8 mouse cellular contexts compared by ENCODE assay signal in genomic region chr2:32537941-32538340, GRCm38 (mm10). TPM values are rescaled to one million over a fixed set of nuclear protein-coding genes. Genes with fewer than 3 reads are reported as not detected.
DNase-seq lines count a peak whose midpoint lies in the region; ATAC-seq lines count a peak whose summit lies in the region.

No protein-coding gene starts in this region.

- H3K9ac ChIP-seq in forebrain, embryonic 14.5 days (ENCODE audit: low read length) = 0 out of 2 replicates have a peak overlapping the region, but pooled peaks have one; percentile 13
- peak overlapping the region; percentile 91 for H3K9ac ChIP-seq in midbrain, embryonic 11.5 days (ENCODE audit: low read length)

- 78% methylated on average over 5 of the region's 5 CpGs for WGBS in forebrain, embryonic 14.5 days
- WGBS in midbrain, embryonic 11.5 days = 84% methylated on average over 5 of the region's 5 CpGs

- no peaks in the 10 kb centered on the region for H3K9me3 ChIP-seq in forebrain, embryonic 14.5 days (replicated peaks; ENCODE audit: control insufficient read depth, low read length)
- no peaks in the 10 kb centered on the region for H3K9me3 ChIP-seq in midbrain, embryonic 11.5 days (ENCODE audit: control insufficient read depth, low read length)

- H3K27ac ChIP-seq in forebrain, embryonic 14.5 days (ENCODE audit: low read depth, low read length) = no peak overlapping the region
- no peak overlapping the region for H3K27ac ChIP-seq in midbrain, embryonic 11.5 days (ENCODE audit: low read depth, low read length)

- peak; percentile 57 for DNase-seq in cerebellum, adult 9-11 months
- no peak for DNase-seq in cerebellum, adult 18-20 months
- DNase-seq in forebrain, embryonic 14.5 days (ENCODE audit: low spot score) = no peak
- DNase-seq in induced T-regulatory cell, adult 2 months (ENCODE audit: low read depth) = peak; percentile 31
- no peak for DNase-seq in midbrain, embryonic 11.5 days (ENCODE audit: low spot score, missing footprints)
- DNase-seq in natural killer cell, adult 2 months (ENCODE audit: low spot score in 2 of 2) = no peak
- DNase-seq in embryo, embryonic 10 days (ENCODE audit: low spot score) = no peak
- DNase-seq in left cerebral cortex, postnatal 25 days (ENCODE audit: low spot score in 2 of 2) = no peak

- intact Hi-C loops in left cerebral cortex, postnatal 25 days (cut with DNase I) = loop anchor here (2.0 kb wide), 1 partner anchor 29 kb away; no protein-coding TSS in a partner anchor

- peaks cover 47% of the 10 kb centered on the region for H3K4me1 ChIP-seq in forebrain, embryonic 14.5 days (ENCODE audit: control insufficient read depth, insufficient read depth, low read length)
- peaks cover 53% of the 10 kb centered on the region for H3K4me1 ChIP-seq in midbrain, embryonic 11.5 days (ENCODE audit: control insufficient read depth, insufficient read depth, low read length)

- no peaks in the 10 kb centered on the region for H3K27me3 ChIP-seq in forebrain, embryonic 14.5 days (replicated peaks; ENCODE audit: control insufficient read depth, insufficient read depth, low read length)
- H3K27me3 ChIP-seq in midbrain, embryonic 11.5 days (ENCODE audit: control insufficient read depth, insufficient read depth, low read length) = no peaks in the 10 kb centered on the region

- no peaks in the 10 kb centered on the region for H3K36me3 ChIP-seq in forebrain, embryonic 14.5 days (ENCODE audit: control insufficient read depth, insufficient read depth, low read length)
- no peaks in the 10 kb centered on the region for H3K36me3 ChIP-seq in midbrain, embryonic 11.5 days (ENCODE audit: control insufficient read depth, insufficient read depth, low read length)

- H3K4me2 ChIP-seq in forebrain, embryonic 14.5 days (ENCODE audit: low read length) = peak overlapping the region; percentile 75
- peak overlapping the region; percentile 79 for H3K4me2 ChIP-seq in midbrain, embryonic 11.5 days

- no peak for ATAC-seq in forebrain, embryonic 14.5 days
- no peak for ATAC-seq in midbrain, embryonic 11.5 days (ENCODE audit: low FRiP score)

- no peak overlapping the region; the same call in 1 of the 2 replicates for H3K4me3 ChIP-seq in forebrain, embryonic 14.5 days (ENCODE audit: low read depth, low read length)
- peak overlapping the region; percentile 80 for H3K4me3 ChIP-seq in midbrain, embryonic 11.5 days (ENCODE audit: low read depth, low read length)

RNA-seq across cellular contexts. Expression of gene Fam102a, which starts 2.8 kb away (rescaled TPM):
- polyA plus RNA-seq in forebrain, embryonic 14.5 days (2014; fragmentation: Nextera tagmentation; extraction: Ambion mirVana) = 4.4 and 5.2 TPM in 2 replicates
- 6.3 and 6.8 TPM in 2 replicates for polyA plus RNA-seq in midbrain, embryonic 11.5 days (2014; fragmentation: Nextera tagmentation; extraction: Ambion mirVana)
- 10 to 100 TPM; 52.2 to 57.8 TPM for total RNA-seq in left cerebral cortex, postnatal 25 days (2021)

RNA-seq across cellular contexts. Expression of gene Dpm2, which starts 32.7 kb away (rescaled TPM):
- 143 and 152 TPM in 2 replicates for polyA plus RNA-seq in forebrain, embryonic 14.5 days (2014; fragmentation: Nextera tagmentation; extraction: Ambion mirVana)
- polyA plus RNA-seq in midbrain, embryonic 11.5 days (2014; fragmentation: Nextera tagmentation; extraction: Ambion mirVana) = 103 and 110 TPM in 2 replicates
- 10 to 100 TPM; 76.1 to 81.8 TPM for total RNA-seq in left cerebral cortex, postnatal 25 days (2021)

RNA-seq across cellular contexts. Expression of gene Pip5kl1, which starts 36.7 kb away (rescaled TPM):
- polyA plus RNA-seq in forebrain, embryonic 14.5 days (2014; fragmentation: Nextera tagmentation; extraction: Ambion mirVana) = 4.7 TPM in 2 replicates
- polyA plus RNA-seq in midbrain, embryonic 11.5 days (2014; fragmentation: Nextera tagmentation; extraction: Ambion mirVana) = 2.0 and 2.1 TPM in 2 replicates
- total RNA-seq in left cerebral cortex, postnatal 25 days (2021) = 1 to 10 TPM; 7.5 to 8.3 TPM

RNA-seq across cellular contexts. Expression of gene 9430097D07Rik, which starts 37.5 kb away (rescaled TPM):
- polyA plus RNA-seq in forebrain, embryonic 14.5 days (2014; fragmentation: Nextera tagmentation; extraction: Ambion mirVana) = 0.30 and 0.61 TPM in 2 replicates
- 0.25 and 0.49 TPM in 2 replicates for polyA plus RNA-seq in midbrain, embryonic 11.5 days (2014; fragmentation: Nextera tagmentation; extraction: Ambion mirVana)
- under 1 TPM; 0.80 to 0.94 TPM for total RNA-seq in left cerebral cortex, postnatal 25 days (2021)

RNA-seq across cellular contexts. Expression of gene St6galnac4, which starts 49.0 kb away (rescaled TPM):
- polyA plus RNA-seq in forebrain, embryonic 14.5 days (2014; fragmentation: Nextera tagmentation; extraction: Ambion mirVana) = 18.7 and 21.4 TPM in 2 replicates
- 13.2 and 13.6 TPM in 2 replicates for polyA plus RNA-seq in midbrain, embryonic 11.5 days (2014; fragmentation: Nextera tagmentation; extraction: Ambion mirVana)
- 10 to 100 TPM; 40.1 to 41.1 TPM for total RNA-seq in left cerebral cortex, postnatal 25 days (2021)

Comparison
In these comparisons a context has a peak if more than half of its experiments do, and no peak if none do; other contexts are left out.
1. DNase-seq: peak in cerebellum, adult 9-11 months (single experiment) and induced T-regulatory cell, adult 2 months (single experiment); none in cerebellum, adult 18-20 months (0 of 2), forebrain, embryonic 14.5 days (single experiment), midbrain, embryonic 11.5 days (single experiment), natural killer cell, adult 2 months (0 of 2), embryo, embryonic 10 days (single experiment) and left cerebral cortex, postnatal 25 days (0 of 2).